Mouse (Mus musculus): ENCODE data around the gene Slc38a1. TPM values are rescaled to one million over a fixed set of nuclear protein-coding genes. Genes with fewer than 3 reads are reported as not detected.

Slc38a1 gene
- polyA plus RNA-seq, 1 experiment from 2014 or later, result 62.0 TPM

DNA sequence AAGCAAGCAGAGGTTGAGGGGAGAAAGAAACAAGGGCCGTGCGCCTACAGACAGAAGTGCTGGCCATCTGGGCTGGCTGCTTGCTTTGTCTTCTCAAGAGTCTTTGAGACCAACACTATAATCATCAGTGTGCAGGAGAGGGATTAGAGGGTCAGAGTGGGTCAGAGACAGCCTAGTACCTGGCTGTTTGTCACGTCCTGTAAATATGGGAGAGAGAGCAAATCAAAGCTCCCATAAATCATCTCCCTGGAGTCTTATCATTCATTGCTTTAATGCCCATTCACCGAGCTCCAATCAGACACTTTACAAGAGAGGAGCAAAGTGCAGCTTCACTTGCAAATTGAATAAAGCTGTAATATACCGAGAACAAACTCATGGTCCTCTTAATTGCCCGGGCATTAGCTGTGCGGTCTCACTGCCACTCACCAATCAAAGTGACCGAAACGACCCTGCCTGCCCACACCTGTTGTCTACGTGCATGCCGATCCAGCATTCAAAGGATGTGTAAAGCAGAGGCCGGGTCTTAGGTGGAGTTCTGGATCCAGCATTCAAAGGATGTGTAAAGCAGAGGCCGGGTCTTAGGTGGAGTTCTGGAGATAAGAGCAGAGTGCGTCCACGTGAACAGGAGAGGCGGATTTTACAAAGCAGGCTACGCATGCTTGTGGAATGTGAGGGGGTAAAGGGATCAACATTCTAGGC, 15.0 kb upstream of the Slc38a1 start:
- no peak overlapping the region for H3K4me2 ChIP-seq
- no peak for ATAC-seq (ENCODE audit: borderline replicate concordance, extremely low read depth, low FRiP score, low TSS enrichment)
- no peak overlapping the region for H3K4me3 ChIP-seq
- H3K9ac ChIP-seq, result no peak overlapping the region
- peaks cover 9% of the 10 kb centered on the region; the same call in 1 of the 2 replicates for H3K4me1 ChIP-seq
- no peak overlapping the region for H3K27ac ChIP-seq
- 45% methylated on average over 17 of the region's 17 CpGs for WGBS
- H3K27me3 ChIP-seq, result no peaks in the 10 kb centered on the region
- H3K9me3 ChIP-seq, result no peaks in the 10 kb centered on the region
- no peaks in the 10 kb centered on the region for H3K36me3 ChIP-seq

DNA sequence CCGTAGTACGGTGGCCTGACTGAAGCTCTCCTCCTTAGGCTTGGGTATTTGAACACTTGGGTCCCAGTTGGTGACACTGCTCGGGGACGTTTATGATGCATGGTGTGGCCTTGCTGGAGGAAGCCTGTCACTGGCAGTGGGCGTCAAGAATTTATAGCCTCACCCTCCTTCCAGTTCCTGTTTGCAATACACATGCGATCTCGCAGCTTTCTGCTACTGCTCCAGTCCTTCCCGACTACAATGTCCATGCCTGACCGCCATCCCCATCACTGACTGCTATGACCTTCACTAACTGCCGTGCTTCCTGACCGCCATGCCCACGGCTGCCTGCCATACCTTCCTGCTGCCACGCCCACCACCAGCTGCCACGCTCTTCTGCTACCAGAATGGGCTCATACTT, 12.8 kb upstream of the Slc38a1 start:
- no peak overlapping the region for H3K4me3 ChIP-seq
- no peaks in the 10 kb centered on the region for H3K36me3 ChIP-seq
- peaks cover 9% of the 10 kb centered on the region; the same call in 1 of the 2 replicates for H3K4me1 ChIP-seq
- no peaks in the 10 kb centered on the region for H3K9me3 ChIP-seq
- no peak; the same call in 1 of the 2 replicates for ATAC-seq (ENCODE audit: borderline replicate concordance, extremely low read depth, low FRiP score, low TSS enrichment)
- H3K9ac ChIP-seq, result no peak overlapping the region
- no peak overlapping the region for H3K4me2 ChIP-seq
- H3K27me3 ChIP-seq, result no peaks in the 10 kb centered on the region
- H3K27ac ChIP-seq, result no peak overlapping the region
- 72% methylated on average over 14 of the region's 14 CpGs for WGBS

DNA sequence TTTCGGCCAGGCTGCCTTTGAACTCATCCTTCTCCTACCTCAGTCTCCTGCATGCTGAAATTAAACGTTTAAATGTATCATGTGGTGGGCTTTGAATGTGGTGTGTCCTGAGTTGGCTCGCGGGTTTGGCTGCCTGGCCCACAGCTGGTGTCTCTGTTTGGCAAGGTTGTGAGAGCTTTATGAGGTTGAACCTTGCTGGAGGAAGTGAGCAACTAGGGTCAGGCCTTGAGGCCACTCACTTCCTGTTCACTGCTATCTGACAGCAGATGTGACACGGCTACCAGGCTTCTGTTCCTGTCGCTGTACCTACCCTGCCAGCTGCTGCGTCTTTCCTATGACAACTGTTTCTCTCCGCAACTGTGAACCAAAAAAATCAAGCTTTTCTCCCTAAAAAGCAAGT, 12.0 kb upstream of the Slc38a1 start:
- Histone ChIP-seq H3K4me3 (no peak overlapping the region), H3K9me3 (no peaks in the 10 kb centered on the region), H3K36me3 (no peaks in the 10 kb centered on the region), H3K27ac (no peak overlapping the region), H3K4me2 (no peak overlapping the region), H3K4me1 (peaks cover 9% of the 10 kb centered on the region; the same call in 1 of the 2 replicates), H3K9ac (no peak overlapping the region), H3K27me3 (no peaks in the 10 kb centered on the region)
- no peak for ATAC-seq (ENCODE audit: borderline replicate concordance, extremely low read depth, low FRiP score, low TSS enrichment)
- WGBS, result 54% methylated on average over 8 of the region's 8 CpGs

DNA sequence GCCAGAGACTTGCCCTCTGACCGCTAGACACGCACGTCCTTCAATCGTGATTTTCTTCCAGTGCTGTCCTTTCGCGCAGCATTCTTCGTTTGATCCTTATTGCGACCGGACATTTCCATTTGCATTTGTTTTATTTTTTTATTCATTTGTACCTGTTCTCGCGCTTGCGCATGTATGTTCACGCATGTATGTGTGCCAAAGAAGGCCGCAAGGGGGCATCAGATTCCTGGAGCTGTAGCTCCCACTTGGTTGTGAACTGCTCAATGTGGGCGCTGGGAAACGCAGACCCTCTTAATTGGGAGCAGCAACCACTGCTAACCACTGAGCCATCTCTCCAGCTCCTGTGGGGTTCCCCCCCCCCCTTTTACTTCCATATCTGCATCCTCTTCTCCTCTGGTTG, 10.3 kb upstream of the Slc38a1 start:
- WGBS, result 95% methylated on average over 16 of the region's 16 CpGs
- 0 out of 2 replicates have a peak, but pooled peaks cover 3% of the 10 kb centered on the region for H3K4me1 ChIP-seq
- H3K9ac ChIP-seq, result no peak overlapping the region
- no peaks in the 10 kb centered on the region for H3K9me3 ChIP-seq
- H3K27ac ChIP-seq, result no peak overlapping the region
- no peak for ATAC-seq (ENCODE audit: borderline replicate concordance, extremely low read depth, low FRiP score, low TSS enrichment)
- no peak overlapping the region for H3K4me3 ChIP-seq
- H3K27me3 ChIP-seq, result no peaks in the 10 kb centered on the region
- no peak overlapping the region for H3K4me2 ChIP-seq
- no peaks in the 10 kb centered on the region for H3K36me3 ChIP-seq

DNA sequence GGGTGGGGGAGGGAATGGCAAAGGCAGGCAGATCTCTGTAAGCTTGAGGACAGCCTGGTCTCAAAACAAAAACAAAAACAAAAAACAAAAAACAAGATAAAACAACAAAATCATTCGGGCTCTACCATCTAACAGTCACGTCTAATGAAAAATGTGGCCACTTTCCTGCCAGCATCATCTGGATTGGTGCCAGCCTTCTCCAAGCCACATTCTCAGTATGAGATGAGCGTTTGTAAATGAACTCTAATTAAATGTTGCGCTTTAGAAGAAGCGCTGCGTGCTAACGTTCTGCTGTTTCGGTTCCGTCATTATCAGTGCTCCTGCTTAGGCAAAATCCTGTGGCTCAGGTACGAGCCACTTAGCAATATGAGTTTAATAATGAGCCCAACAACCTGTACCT, 9.8 kb upstream of the Slc38a1 start:
- H3K36me3 ChIP-seq, result no peaks in the 10 kb centered on the region
- H3K4me3 ChIP-seq, result no peak overlapping the region
- no peak overlapping the region for H3K27ac ChIP-seq
- H3K4me2 ChIP-seq, result no peak overlapping the region
- H3K9ac ChIP-seq, result no peak overlapping the region
- WGBS, result 69% methylated on average over 10 of the region's 10 CpGs
- H3K27me3 ChIP-seq, result no peaks in the 10 kb centered on the region
- no peaks in the 10 kb centered on the region for H3K9me3 ChIP-seq
- 0 out of 2 replicates have a peak, but pooled peaks cover 3% of the 10 kb centered on the region for H3K4me1 ChIP-seq
- ATAC-seq (ENCODE audit: borderline replicate concordance, extremely low read depth, low FRiP score, low TSS enrichment), result no peak

DNA sequence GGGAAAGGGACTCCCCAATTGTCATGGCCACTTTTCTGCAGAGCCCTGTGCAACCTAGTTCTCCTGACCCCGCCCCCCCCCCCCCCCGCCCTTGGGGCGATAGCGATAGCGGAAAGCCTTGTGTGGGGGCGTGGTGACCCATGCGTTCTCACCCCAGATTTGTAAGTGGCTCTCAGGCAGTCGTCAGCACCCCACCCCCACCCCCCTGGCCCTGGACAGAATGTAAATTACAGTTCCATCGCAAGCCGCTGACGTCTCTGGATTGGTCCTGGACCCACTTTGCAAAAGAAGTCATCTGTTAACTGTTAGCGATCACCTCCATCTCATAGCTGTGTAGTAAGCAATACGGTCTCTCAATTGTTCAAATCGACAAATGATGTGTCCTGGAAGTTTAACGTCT, 4.7 kb upstream of the Slc38a1 start:
- no peaks in the 10 kb centered on the region for H3K36me3 ChIP-seq
- H3K4me3 ChIP-seq, result no peak overlapping the region
- H3K9ac ChIP-seq, result no peak overlapping the region
- no peak for ATAC-seq (ENCODE audit: borderline replicate concordance, extremely low read depth, low FRiP score, low TSS enrichment)
- no peaks in the 10 kb centered on the region for H3K9me3 ChIP-seq
- no peak overlapping the region for H3K27ac ChIP-seq
- H3K4me2 ChIP-seq, result no peak overlapping the region
- peaks cover 8% of the 10 kb centered on the region; the same call in 1 of the 2 replicates for H3K4me1 ChIP-seq
- peaks cover 4% of the 10 kb centered on the region; the same call in 1 of the 2 replicates for H3K27me3 ChIP-seq
- 25% methylated on average over 15 of the region's 15 CpGs for WGBS

DNA sequence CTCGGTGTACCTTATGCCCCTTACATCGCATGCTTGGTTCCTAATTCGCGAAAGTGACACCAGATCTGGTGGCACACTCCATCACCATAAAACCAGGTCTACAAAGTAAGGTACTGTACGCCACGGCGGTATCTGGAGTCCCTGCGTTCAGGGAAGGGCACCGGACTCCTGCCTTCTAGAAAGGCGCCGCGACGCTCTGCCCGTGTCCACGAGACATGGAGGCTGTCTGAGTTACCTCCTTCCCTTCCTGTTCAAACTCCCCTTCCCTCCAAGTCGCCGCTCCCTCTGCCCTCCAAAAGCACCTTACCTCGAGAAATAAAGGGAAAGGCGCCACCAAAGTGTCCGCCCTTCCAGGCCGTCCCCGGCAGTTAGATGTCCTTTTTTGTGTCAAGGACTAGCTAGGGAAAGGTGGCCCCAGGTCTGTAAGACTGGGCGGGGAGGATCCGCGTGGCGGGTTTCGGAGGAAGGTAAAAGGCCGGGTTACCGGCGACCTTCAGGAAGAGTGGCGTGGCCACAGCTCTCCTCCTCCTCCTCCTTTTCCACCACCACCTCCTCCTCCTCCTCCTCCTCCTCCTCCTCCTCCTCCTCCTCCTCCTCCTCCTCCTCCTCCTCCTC, 785 bp downstream of the Slc38a1 start:
- under 1% methylated on average over 31 of the region's 31 CpGs for WGBS
- H3K4me1 ChIP-seq, result peaks cover 25% of the 10 kb centered on the region; the same call in 1 of the 2 replicates
- no peaks in the 10 kb centered on the region for H3K9me3 ChIP-seq
- H3K27ac ChIP-seq, result peak overlapping the region; percentile 96
- peak overlapping the region; percentile 79 for H3K4me3 ChIP-seq
- H3K27me3 ChIP-seq, result peaks cover 13% of the 10 kb centered on the region; the same call in 1 of the 2 replicates
- no peaks in the 10 kb centered on the region for H3K36me3 ChIP-seq
- H3K9ac ChIP-seq, result peak overlapping the region; percentile 81
- peak overlapping the region; percentile 93 for H3K4me2 ChIP-seq
- ATAC-seq (ENCODE audit: borderline replicate concordance, extremely low read depth, low FRiP score, low TSS enrichment), result peak; percentile 35

DNA sequence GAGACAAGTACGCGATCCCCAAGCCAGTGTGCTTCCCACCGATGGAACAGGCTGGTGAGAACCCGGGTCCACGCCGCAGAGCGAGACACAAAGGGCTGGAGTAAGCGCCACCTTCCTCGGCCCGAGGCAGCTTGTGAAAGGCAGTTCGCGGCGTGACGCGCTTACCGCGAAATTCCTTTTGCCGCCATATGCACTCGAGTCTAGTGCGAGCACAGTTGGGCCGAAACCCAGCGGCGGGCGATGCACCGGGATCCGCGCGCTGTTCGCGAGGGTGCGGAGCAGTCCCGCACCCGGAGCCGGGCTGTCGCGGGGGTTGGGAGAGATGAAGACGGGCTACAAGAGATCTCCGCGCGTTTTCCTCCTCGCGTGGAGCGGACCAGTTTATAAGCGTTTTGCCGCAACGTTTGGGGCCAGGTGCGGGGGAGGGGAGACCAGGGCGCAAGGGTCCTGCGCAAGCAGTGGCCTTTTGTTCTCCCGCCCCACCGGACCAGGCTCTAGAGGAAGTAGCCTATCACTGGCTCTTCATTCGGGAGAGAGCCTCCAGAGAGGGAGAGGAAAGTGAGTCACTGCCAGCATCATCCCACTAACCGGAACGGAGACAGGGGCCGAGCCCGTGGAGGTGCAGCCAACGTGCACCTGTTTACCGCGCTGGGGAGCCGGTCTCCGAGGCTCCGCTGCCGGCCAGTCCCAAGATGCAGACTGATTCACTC, 1.4 kb downstream of the Slc38a1 start:
- Histone ChIP-seq H3K9ac (peak overlapping the region; percentile 73), H3K36me3 (no peaks in the 10 kb centered on the region), H3K27me3 (peaks cover 13% of the 10 kb centered on the region; the same call in 1 of the 2 replicates), H3K4me1 (peaks cover 25% of the 10 kb centered on the region; the same call in 1 of the 2 replicates), H3K9me3 (no peaks in the 10 kb centered on the region), H3K4me3 (peak overlapping the region; percentile 79), H3K4me2 (peak overlapping the region; percentile 93), H3K27ac (peak overlapping the region; percentile 96)
- ATAC-seq (ENCODE audit: borderline replicate concordance, extremely low read depth, low FRiP score, low TSS enrichment), result peak; percentile 62
- under 1% methylated on average over 63 of the region's 63 CpGs for WGBS

DNA sequence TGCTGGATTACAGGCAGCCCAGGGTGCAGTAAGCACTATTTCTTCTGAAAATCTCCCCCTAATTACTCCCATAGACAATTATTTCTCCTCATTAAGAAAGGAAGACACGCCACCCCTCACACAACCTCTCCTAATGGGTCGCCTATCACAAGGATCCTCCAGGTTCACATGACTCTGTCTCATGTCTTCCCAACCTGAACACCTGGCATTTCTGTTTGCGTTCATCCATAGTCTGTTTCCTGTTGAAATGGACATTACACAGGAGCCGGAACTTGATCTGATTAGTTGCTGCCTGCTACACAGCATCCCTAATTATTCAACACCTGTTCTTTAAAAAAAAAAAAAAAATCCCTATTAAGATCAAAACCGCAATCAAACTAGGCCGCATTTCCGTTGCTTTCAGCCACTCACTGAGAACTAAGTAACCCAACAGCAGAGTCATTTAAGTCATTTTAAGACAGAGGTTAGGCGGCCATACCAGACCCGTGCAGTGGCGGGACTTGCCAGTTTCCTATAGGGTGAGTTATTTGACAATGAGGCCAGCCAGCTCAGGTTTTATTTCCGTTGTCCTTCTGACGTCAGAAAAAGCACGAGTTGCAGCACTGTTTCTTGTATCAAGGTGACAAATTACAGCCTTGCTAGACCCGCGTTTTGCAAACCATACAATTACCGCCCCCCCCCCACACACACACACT, 2.3 kb downstream of the Slc38a1 start:
- Histone ChIP-seq H3K27ac (peak overlapping the region; percentile 96), H3K4me3 (peak overlapping the region; percentile 79), H3K27me3 (peaks cover 13% of the 10 kb centered on the region; the same call in 1 of the 2 replicates), H3K4me1 (peaks cover 25% of the 10 kb centered on the region; the same call in 1 of the 2 replicates), H3K9me3 (no peaks in the 10 kb centered on the region), H3K36me3 (peaks cover 5% of the 10 kb centered on the region; the same call in 1 of the 2 replicates), H3K4me2 (peak overlapping the region; percentile 93), H3K9ac (peak overlapping the region; percentile 73)
- WGBS, result 16% methylated on average over 16 of the region's 16 CpGs
- no peak for ATAC-seq (ENCODE audit: borderline replicate concordance, extremely low read depth, low FRiP score, low TSS enrichment)

DNA sequence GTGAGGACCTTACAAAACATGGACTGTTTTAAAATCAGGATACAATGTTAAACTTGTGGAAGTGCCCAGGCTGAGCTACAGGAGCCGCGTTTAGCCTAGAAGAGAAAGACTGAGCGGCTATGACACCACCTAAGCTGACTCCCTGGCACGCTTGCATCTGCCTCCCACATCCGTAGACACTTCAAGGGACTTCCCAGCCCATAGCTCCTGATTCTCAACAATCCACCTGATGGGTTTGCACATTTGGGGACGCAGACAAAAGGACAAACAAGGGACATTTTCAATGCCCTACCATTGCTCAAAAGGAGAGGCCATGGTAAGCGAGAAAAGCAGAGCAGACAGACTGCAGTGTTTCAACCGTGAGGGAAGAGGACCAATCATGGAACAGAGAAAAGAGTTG, 3.1 kb downstream of the Slc38a1 start:
- Histone ChIP-seq H3K27me3 (peaks cover 13% of the 10 kb centered on the region; the same call in 1 of the 2 replicates), H3K27ac (no peak overlapping the region), H3K9me3 (no peaks in the 10 kb centered on the region), H3K36me3 (peaks cover 7% of the 10 kb centered on the region; the same call in 1 of the 2 replicates), H3K9ac (no peak overlapping the region), H3K4me3 (no peak overlapping the region; the same call in 1 of the 2 replicates), H3K4me2 (peak overlapping the region; percentile 93), H3K4me1 (peaks cover 33% of the 10 kb centered on the region)
- WGBS, result 62% methylated on average over 8 of the region's 8 CpGs
- no peak for ATAC-seq (ENCODE audit: borderline replicate concordance, extremely low read depth, low FRiP score, low TSS enrichment)

DNA sequence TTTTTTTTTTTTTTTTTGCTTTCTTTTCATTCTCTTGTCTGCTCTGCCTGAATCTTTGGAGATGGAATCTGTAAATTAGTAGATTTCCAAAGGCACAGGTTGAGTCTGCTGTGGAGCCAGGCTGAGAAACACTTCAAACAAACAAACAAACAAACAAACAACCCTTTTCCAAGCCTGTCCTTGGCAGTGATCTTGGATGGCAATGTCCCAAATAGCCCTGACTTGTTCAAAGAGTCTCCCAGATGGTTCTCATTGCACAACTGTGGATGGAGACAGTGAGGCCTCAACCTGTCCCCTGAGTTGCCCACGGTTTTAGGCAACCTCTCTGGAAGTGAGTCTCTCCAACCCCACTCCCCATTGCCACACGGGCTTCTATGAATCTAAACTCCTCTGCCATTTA, 4.1 kb downstream of the Slc38a1 start:
- no peak overlapping the region for H3K9ac ChIP-seq
- no peaks in the 10 kb centered on the region for H3K9me3 ChIP-seq
- no peak overlapping the region for H3K27ac ChIP-seq
- 70% methylated on average over 2 of the region's 2 CpGs for WGBS
- H3K4me1 ChIP-seq, result peaks cover 33% of the 10 kb centered on the region
- peaks cover 13% of the 10 kb centered on the region; the same call in 1 of the 2 replicates for H3K27me3 ChIP-seq
- peaks cover 7% of the 10 kb centered on the region; the same call in 1 of the 2 replicates for H3K36me3 ChIP-seq
- no peak overlapping the region for H3K4me3 ChIP-seq
- H3K4me2 ChIP-seq, result no peak overlapping the region
- ATAC-seq (ENCODE audit: borderline replicate concordance, extremely low read depth, low FRiP score, low TSS enrichment), result no peak

Measured in lung, embryonic 15.5 days (tissue).